Mouse (Mus musculus) spleen, adult 10 weeks (tissue): Measurements from ENCODE around the gene Fxyd6. TPM values are rescaled to one million over a fixed set of nuclear protein-coding genes. Genes with fewer than 3 reads are reported as not detected.

Experiments used
- polyA plus RNA-seq: library from polyadenylated mRNA; stranded (reverse); fragments of 350-450 nt; fragmentation: Illumina TruSeq; extraction: RNeasy Lipid Tissue Mini Kit (QIAGEN cat#74804); gene quantifications from one replicate; pipeline ENCODE4 v1.2.3, GENCODE M21; 2015; ENCODE audit warnings: low replicate concordance; ENCODE audit not compliant: insufficient read depth

Gene Fxyd6
- polyA plus RNA-seq = 6.4 TPM

GRCm38 (mm10) chr9:45370117-45370561, at the start of gene Fxyd6:
Gene Fxyd6 (plus strand): TSS chr9:45370185.

GRCm38 (mm10) chr9:45399434-45399833, 29.4 kb downstream of the Fxyd6 start, which contains the start of gene Fxyd2:
Gene Fxyd2 (plus strand): TSS chr9:45399669.

DNA sequence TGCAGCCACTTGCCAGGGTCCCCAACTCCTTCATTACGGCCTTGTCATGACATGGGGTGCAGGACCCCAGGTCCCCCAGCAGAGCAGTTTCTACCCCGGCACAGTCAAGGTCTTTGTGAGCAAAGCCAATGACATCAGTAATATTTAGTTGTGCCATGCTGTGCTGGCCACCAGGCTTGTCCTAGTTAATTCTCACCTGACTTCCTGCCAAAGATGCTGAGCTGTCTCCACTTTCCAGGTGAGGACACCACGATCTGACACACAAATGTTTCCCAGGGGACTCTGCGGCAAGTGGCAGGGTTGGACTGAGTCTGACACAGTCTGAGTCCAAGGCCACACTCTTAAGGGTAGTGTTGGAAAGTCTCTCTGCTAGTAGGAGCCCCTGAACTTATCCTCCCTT, 56.5 kb downstream of the Fxyd6 start, which contains the start of gene Dscaml1:
Gene Dscaml1 (plus strand): TSS at position 173 of the 400 bp plus-strand sequence.

Other genes starting within 250 kb of the Fxyd6 start
- 1.5 TPM for gene Scn4b, start 231.8 kb upstream of the Fxyd6 start, polyA plus RNA-seq
- 0.50 TPM for gene BC049352, start 188.2 kb upstream of the Fxyd6 start, polyA plus RNA-seq
- gene Tmprss4, start 166.1 kb upstream of the Fxyd6 start, polyA plus RNA-seq = 0.72 TPM
- gene Il10ra, start 101.0 kb upstream of the Fxyd6 start, polyA plus RNA-seq = 130 TPM
- 0.66 TPM for gene Tmprss13, start 51.1 kb upstream of the Fxyd6 start, polyA plus RNA-seq
- gene Fxyd2, start 29.5 kb downstream of the Fxyd6 start, polyA plus RNA-seq = 2.7 TPM
- gene Dscaml1, start 56.4 kb downstream of the Fxyd6 start, polyA plus RNA-seq = 0.22 TPM